Mouse (Mus musculus) ES-E14 (cell line): ENCODE measurements at regions not wholly inside any gene's neighbourhood (a gene's known extent, or its start where the extent isn't known, plus 50 kb on each side); places are given as distances from the start of the nearest gene placed in this dataset.

Source experiments
- DNase-seq: peaks from one replicate; pipeline ENCODE4 v3.0.0-alpha.2; 2013; ENCODE audit warnings: low read depth, low spot score
- H3K27ac ChIP-seq: 2 replicates; pipeline ENCODE4 v1.5.1; 2012; ENCODE audit warnings: low read depth, mild to moderate bottlenecking, low read length, moderate library complexity, mixed read lengths; ENCODE audit not compliant: poor library complexity, insufficient read depth, severe bottlenecking
- H3K36me3 ChIP-seq: 2 replicates; pipeline ENCODE4 v1.6.1; 2012; ENCODE audit warnings: mild to moderate bottlenecking, low read length, moderate library complexity, mixed read lengths; ENCODE audit not compliant: control insufficient read depth, poor library complexity, insufficient read depth, severe bottlenecking
- H3K4me1 ChIP-seq, 2 experiments: fragments of 150-350 bp in 1 of 2; sonication (generic) in 1 of 2; 2 replicates each; pipeline ENCODE4 v1.6.1; 2012; ENCODE audit warnings: low read length in 2 of 2, mild to moderate bottlenecking in 1 of 2, mixed read lengths in 1 of 2; ENCODE audit not compliant: control insufficient read depth in 2 of 2, insufficient read depth in 2 of 2, poor library complexity in 1 of 2
- H3K4me3 ChIP-seq, 2 experiments: fragments of 150-350 bp in 1 of 2; sonication (generic) in 1 of 2; 2 replicates each; pipeline ENCODE4 v1.5.1; 2012; ENCODE audit warnings: low read length in 2 of 2, low read depth in 1 of 2, mild to moderate bottlenecking in 1 of 2, mixed read lengths in 1 of 2; ENCODE audit not compliant: insufficient read depth in 1 of 2, poor library complexity in 1 of 2, severe bottlenecking in 1 of 2
- H3K9ac ChIP-seq: 2 replicates; pipeline ENCODE4 v1.6.1; 2012; ENCODE audit warnings: low read depth, mild to moderate bottlenecking, low read length, mixed read lengths; ENCODE audit not compliant: poor library complexity, insufficient read depth, severe bottlenecking
- H3K9me3 ChIP-seq: fragments of 150-350 bp; sonication (generic); 2 replicates; pipeline ENCODE4 v1.6.1; 2012; ENCODE audit warnings: low read depth, mild to moderate bottlenecking, low read length; ENCODE audit not compliant: control insufficient read depth, insufficient read depth
- CHD2 ChIP-seq: IDR thresholded peaks from 2 replicates; pipeline ENCODE4 v1.6.1; 2014; ENCODE audit warnings: mild to moderate bottlenecking, low read depth, low read length, inconsistent platforms
- HCFC1 ChIP-seq: IDR thresholded peaks from 2 replicates; pipeline ENCODE4 v1.6.1; 2012; ENCODE audit warnings: low read length, inconsistent platforms, borderline replicate concordance; ENCODE audit not compliant: insufficient read depth
- MAFK ChIP-seq: IDR thresholded peaks from 2 replicates; pipeline ENCODE4 v1.6.1; 2014; ENCODE audit warnings: mild to moderate bottlenecking, low read depth, low read length, inconsistent platforms; ENCODE audit not compliant: insufficient read depth
- ZC3H11A ChIP-seq: IDR thresholded peaks from 2 replicates; pipeline ENCODE4 v1.6.1; 2012; ENCODE audit warnings: low read depth, mild to moderate bottlenecking, inconsistent platforms, low read length, borderline replicate concordance
- ZNF384 ChIP-seq: IDR thresholded peaks from 2 replicates; pipeline ENCODE4 v1.6.1; 2012; ENCODE audit warnings: low read depth, low read length, inconsistent platforms
- in situ Hi-C, 2 experiments: fragments of 600-800 bp; cut with MboI; formaldehyde crosslinking; loops; one replicate each; pipeline ENCODE4 v1.15.1; 2025; ENCODE audit warnings: low sequenced_read_pairs in 2 of 2, inconsistent platforms in 1 of 2; ENCODE audit not compliant: unreplicated experiment in 2 of 2

DNA sequence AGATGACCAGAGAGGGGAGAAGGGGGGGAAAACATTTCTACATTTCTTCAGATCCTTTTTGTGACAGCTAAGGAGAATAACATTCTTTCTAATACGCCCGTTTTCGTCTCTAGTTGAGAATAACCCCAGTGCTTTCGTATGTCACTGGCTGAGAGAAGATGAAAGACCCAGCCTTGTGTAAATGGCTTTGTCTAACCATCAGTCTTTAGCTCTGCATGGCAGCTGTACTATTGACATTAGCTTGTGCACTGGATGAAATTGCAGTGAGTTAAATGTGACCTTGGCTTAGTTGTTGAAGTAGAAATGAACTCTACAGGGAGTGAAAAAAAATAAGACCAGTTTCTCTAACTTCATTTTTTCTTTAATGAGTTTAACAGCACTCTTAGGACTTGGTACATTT is 368.7 kb upstream of the Dach1 start:
- in situ Hi-C loops: no loop called here
- no peak for DNase-seq
- Histone ChIP-seq H3K9me3 (no peaks in the 10 kb centered on the region), H3K9ac (no peak overlapping the region), H3K4me1 (no peaks in the 10 kb centered on the region), H3K27ac (no peak overlapping the region), H3K4me3 (no peak overlapping the region), H3K36me3 (no peaks in the 10 kb centered on the region)
- TF ChIP-seq HCFC1 (no peak), CHD2 (no peak), ZC3H11A (no peak), ZNF384 (no peak), MAFK (no peak)

DNA sequence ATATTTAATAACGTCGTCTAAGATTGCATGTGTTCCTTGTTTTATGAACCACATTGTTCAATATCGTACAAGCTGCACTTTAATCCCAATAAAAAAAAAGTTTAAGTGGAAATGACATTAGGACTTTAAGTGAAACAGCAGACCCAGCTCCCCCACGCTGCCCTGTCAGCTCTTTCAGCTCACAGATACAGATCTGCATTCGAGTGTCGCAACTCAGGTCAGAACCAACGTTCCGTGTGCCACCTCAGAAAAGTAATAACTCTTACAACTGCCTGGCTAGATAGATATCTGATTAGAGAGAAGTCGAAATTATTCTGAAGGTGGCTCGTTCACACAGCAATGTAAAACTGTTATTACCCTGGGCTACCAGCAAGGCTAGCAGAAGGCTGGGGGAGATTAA is 364.0 kb upstream of the Dach1 start:
- no peak overlapping the region for H3K27ac ChIP-seq
- DNase-seq: no peak
- no peak for TF ChIP-seq CHD2
- no peak for TF ChIP-seq ZNF384
- no peaks in the 10 kb centered on the region for H3K36me3 ChIP-seq
- H3K9ac ChIP-seq: no peak overlapping the region
- H3K9me3 ChIP-seq: no peaks in the 10 kb centered on the region
- H3K4me1 ChIP-seq: no peaks in the 10 kb centered on the region
- no peak overlapping the region for H3K4me3 ChIP-seq
- in situ Hi-C loops: no loop called here

DNA sequence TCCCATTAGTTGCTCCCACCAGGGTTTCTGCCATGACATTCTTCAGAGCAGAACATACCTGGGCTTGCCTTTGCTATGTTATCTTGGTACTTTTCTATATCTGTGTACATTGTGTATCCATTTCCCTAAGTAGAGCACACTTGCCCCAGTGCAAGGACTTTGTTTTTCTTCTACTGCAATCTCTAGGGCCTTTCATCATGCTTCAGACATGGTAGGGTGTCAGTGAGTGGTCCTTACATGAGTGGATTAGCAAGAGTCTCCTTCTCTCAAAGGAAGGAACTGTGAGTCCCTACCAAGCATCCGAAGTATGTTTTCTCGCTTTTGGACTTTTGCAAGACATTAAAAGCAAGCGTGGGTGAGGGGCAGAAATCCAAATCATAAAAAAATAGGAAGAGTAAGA is 351.4 kb upstream of the Dach1 start:
- no peaks in the 10 kb centered on the region for H3K36me3 ChIP-seq
- no peak for DNase-seq
- H3K9ac ChIP-seq: no peak overlapping the region
- in situ Hi-C loops: no loop called here
- no peak overlapping the region for H3K4me3 ChIP-seq
- TF ChIP-seq ZC3H11A: no peak
- no peak for TF ChIP-seq MAFK
- no peak for TF ChIP-seq ZNF384
- TF ChIP-seq HCFC1: no peak
- no peak for TF ChIP-seq CHD2
- no peak overlapping the region for H3K27ac ChIP-seq
- H3K4me1 ChIP-seq: no peaks in the 10 kb centered on the region
- H3K9me3 ChIP-seq: no peaks in the 10 kb centered on the region

DNA sequence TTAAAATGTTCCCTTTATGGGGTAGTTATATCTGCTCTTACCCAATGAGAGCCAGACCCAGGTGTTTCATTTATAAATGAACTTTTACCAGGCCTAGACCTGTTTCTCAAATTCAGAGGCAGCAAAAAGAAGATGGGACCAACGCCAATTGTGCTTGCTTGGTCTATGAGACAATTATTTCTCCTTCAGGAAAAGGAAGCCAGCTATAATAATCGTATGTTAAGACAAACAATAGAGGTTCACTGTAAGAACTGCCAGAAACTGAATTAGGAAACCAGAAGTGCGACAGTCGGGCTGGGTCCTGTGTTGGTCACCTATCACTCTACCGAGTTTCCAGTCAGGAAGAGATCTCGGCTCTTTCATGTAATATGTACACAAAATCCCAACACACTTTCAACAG is 335.8 kb upstream of the Dach1 start:
- in situ Hi-C loops: no loop called here
- TF ChIP-seq ZC3H11A: no peak
- TF ChIP-seq MAFK: no peak
- TF ChIP-seq ZNF384: no peak
- TF ChIP-seq HCFC1: no peak
- no peaks in the 10 kb centered on the region for H3K4me1 ChIP-seq
- H3K4me3 ChIP-seq: no peak overlapping the region
- no peak overlapping the region for H3K27ac ChIP-seq
- DNase-seq: no peak
- no peaks in the 10 kb centered on the region for H3K9me3 ChIP-seq
- no peaks in the 10 kb centered on the region for H3K36me3 ChIP-seq
- H3K9ac ChIP-seq: no peak overlapping the region

DNA sequence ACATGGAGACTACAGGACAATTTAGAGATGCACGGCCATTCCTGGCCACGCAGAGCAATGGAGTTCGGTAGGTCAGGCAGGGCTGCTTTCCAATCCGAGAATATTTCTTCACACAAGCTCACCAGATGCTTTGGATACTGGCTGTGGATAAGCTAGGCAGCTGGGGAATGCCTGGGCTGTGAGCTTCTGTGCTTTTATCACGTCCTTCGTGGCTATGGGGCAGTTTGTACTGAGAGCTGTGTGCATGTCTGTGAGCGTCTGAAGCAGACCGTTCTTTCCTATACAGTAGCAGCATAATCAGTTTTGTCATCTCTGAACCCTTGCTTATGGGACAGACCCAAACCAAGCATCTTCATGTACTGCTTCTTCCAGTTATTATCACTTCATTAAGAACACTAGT is 307.9 kb upstream of the Dach1 start:
- H3K4me3 ChIP-seq: no peak overlapping the region
- TF ChIP-seq CHD2 (no peak), ZNF384 (no peak), ZC3H11A (no peak), HCFC1 (no peak), MAFK (no peak)
- in situ Hi-C loops: no loop called here
- DNase-seq: no peak
- H3K9me3 ChIP-seq: no peaks in the 10 kb centered on the region
- H3K36me3 ChIP-seq: no peaks in the 10 kb centered on the region
- no peaks in the 10 kb centered on the region for H3K4me1 ChIP-seq
- no peak overlapping the region for H3K9ac ChIP-seq
- H3K27ac ChIP-seq: no peak overlapping the region
